8 mouse cellular contexts compared by ENCODE assay signal in genomic region chr16:20610501-20611356, GRCm38 (mm10). TPM values are rescaled to one million over a fixed set of nuclear protein-coding genes. Genes with fewer than 3 reads are reported as not detected.
DNase-seq lines count a peak whose midpoint lies in the region; ATAC-seq and TF ChIP-seq lines count a peak whose summit lies in the region.

No protein-coding gene starts in this region.

- TF ChIP-seq CTCF in heart, postnatal 0 days (IDR thresholded peaks at IDR 0.05; ENCODE audit: low read depth): no peak
- TF ChIP-seq CTCF in olfactory bulb, adult 2 months (IDR thresholded peaks at IDR 0.05; ENCODE audit: insufficient read depth, low read depth, low read length): no peak

- peak; percentile 74 for ATAC-seq in heart, postnatal 0 days (ENCODE audit: insufficient read depth, low read depth)
- no peak; the same call in 1 of the 2 replicates for ATAC-seq in lung, embryonic 15.5 days (ENCODE audit: borderline replicate concordance, extremely low read depth, low FRiP score, low TSS enrichment)

- no peaks in the 10 kb centered on the region for H3K27me3 ChIP-seq in heart, postnatal 0 days (ENCODE audit: control insufficient read depth, insufficient read depth, low read length)
- H3K27me3 ChIP-seq in lung, embryonic 15.5 days: no peaks in the 10 kb centered on the region

- peak overlapping the region; percentile 82 for H3K4me3 ChIP-seq in heart, postnatal 0 days (ENCODE audit: low read depth, low read length)
- H3K4me3 ChIP-seq in lung, embryonic 15.5 days: peak overlapping the region; percentile 83
- H3K4me3 ChIP-seq in olfactory bulb, adult 2 months (ENCODE audit: insufficient read depth, low read depth, low read length): peak overlapping the region; percentile 93

- peak; percentile 91 for DNase-seq in ES-CJ7 (ENCODE audit: low read depth, low spot score)
- DNase-seq in c-Kit-negative CD71-positive TER-119-positive erythroid progenitor cells, embryonic 14.5 days (ENCODE audit: low read depth, low spot score): peak; percentile 67
- peak; percentile 76 for DNase-seq in fibroblast of lung, adult 2 months (ENCODE audit: low read depth)
- DNase-seq in heart, postnatal 0 days (ENCODE audit: low spot score): peak; percentile 76
- DNase-seq in kidney, postnatal 25 days: peak; percentile 75 to 81
- DNase-seq in thymus, adult 18-20 months: peak; percentile 40 to 57

- peak; percentile 94 for TF ChIP-seq POLR2A in olfactory bulb, adult 2 months (IDR thresholded peaks at IDR 0.05; ENCODE audit: insufficient read depth, low read depth, low read length)

- peaks cover 13% of the 10 kb centered on the region for H3K4me1 ChIP-seq in heart, postnatal 0 days (ENCODE audit: control insufficient read depth, insufficient read depth)
- H3K4me1 ChIP-seq in lung, embryonic 15.5 days: peaks cover 19% of the 10 kb centered on the region; the same call in 1 of the 2 replicates
- H3K4me1 ChIP-seq in olfactory bulb, adult 2 months (ENCODE audit: control insufficient read depth, insufficient read depth, low read length): no peaks in the 10 kb centered on the region

- H3K4me2 ChIP-seq in heart, postnatal 0 days (ENCODE audit: low read depth, low read length): peak overlapping the region; percentile 96
- peak overlapping the region; percentile 79 for H3K4me2 ChIP-seq in lung, embryonic 15.5 days

- peak overlapping the region; percentile 79 for H3K27ac ChIP-seq in heart, postnatal 0 days (ENCODE audit: low read depth)
- H3K27ac ChIP-seq in lung, embryonic 15.5 days: peak overlapping the region; percentile 57
- peak overlapping the region; percentile 72 for H3K27ac ChIP-seq in olfactory bulb, adult 2 months (ENCODE audit: insufficient read depth, low read depth, low read length)

- H3K36me3 ChIP-seq in heart, postnatal 0 days (replicated peaks; ENCODE audit: control insufficient read depth, insufficient read depth, low read length): peaks cover 21% of the 10 kb centered on the region
- H3K36me3 ChIP-seq in lung, embryonic 15.5 days: peaks cover 20% of the 10 kb centered on the region

- peak; percentile 39; the same call in 1 of the 2 replicates for TF ChIP-seq EP300 in heart, postnatal 0 days (IDR thresholded peaks at IDR 0.05; ENCODE audit: low read depth)

- under 1% methylated on average over 28 of the region's 28 CpGs for WGBS in heart, postnatal 0 days
- WGBS in lung, embryonic 15.5 days: under 1% methylated on average over 28 of the region's 28 CpGs
- WGBS in olfactory bulb, adult 2 months: under 1% methylated on average over 28 of the region's 28 CpGs

- H3K9me3 ChIP-seq in heart, postnatal 0 days (replicated peaks; ENCODE audit: control insufficient read depth, low read length): no peaks in the 10 kb centered on the region
- H3K9me3 ChIP-seq in lung, embryonic 15.5 days: no peaks in the 10 kb centered on the region

- peak overlapping the region; percentile 82 for H3K9ac ChIP-seq in heart, postnatal 0 days (replicated peaks; ENCODE audit: low read depth, low read length)
- H3K9ac ChIP-seq in lung, embryonic 15.5 days: peak overlapping the region; percentile 74

RNA-seq across cellular contexts. Expression of gene Eef1akmt4, which starts 0.7 kb away (rescaled TPM):
- total RNA-seq in heart, postnatal 0 days (2014; rRNA removed; ENCODE audit: low replicate concordance): 9.5 and 18.9 TPM in 2 replicates
- polyA plus RNA-seq in heart, postnatal 0 days (2015; fragmentation: Nextera tagmentation; extraction: Ambion mirVana): 11.2 and 12.6 TPM in 2 replicates
- 28.4 and 29.0 TPM in 2 replicates for polyA plus RNA-seq in lung, embryonic 15.5 days (2015; fragmentation: Nextera tagmentation; extraction: Ambion mirVana)
- not detected in 2 replicates for polyA plus RNA-seq in olfactory bulb, adult 2 months (2012; ENCODE audit: insufficient read depth, insufficient read length, low replicate concordance, missing spikeins)

RNA-seq across cellular contexts. Expression of gene Gm49333, which starts 0.7 kb away (rescaled TPM):
- total RNA-seq in heart, postnatal 0 days (2014; rRNA removed; ENCODE audit: low replicate concordance): not detected in 2 replicates
- not detected in 2 replicates for polyA plus RNA-seq in heart, postnatal 0 days (2015; fragmentation: Nextera tagmentation; extraction: Ambion mirVana)
- not detected in 2 replicates for polyA plus RNA-seq in lung, embryonic 15.5 days (2015; fragmentation: Nextera tagmentation; extraction: Ambion mirVana)
- polyA plus RNA-seq in olfactory bulb, adult 2 months (2012; ENCODE audit: insufficient read depth, insufficient read length, low replicate concordance, missing spikeins): not detected in 2 replicates

RNA-seq across cellular contexts. Expression of gene Alg3, which starts 0.8 kb away (rescaled TPM):
- 15.3 and 21.6 TPM in 2 replicates for total RNA-seq in heart, postnatal 0 days (2014; rRNA removed; ENCODE audit: low replicate concordance)
- 20.2 and 20.7 TPM in 2 replicates for polyA plus RNA-seq in heart, postnatal 0 days (2015; fragmentation: Nextera tagmentation; extraction: Ambion mirVana)
- 32.8 and 34.4 TPM in 2 replicates for polyA plus RNA-seq in lung, embryonic 15.5 days (2015; fragmentation: Nextera tagmentation; extraction: Ambion mirVana)
- not detected in 2 replicates for polyA plus RNA-seq in olfactory bulb, adult 2 months (2012; ENCODE audit: insufficient read depth, insufficient read length, low replicate concordance, missing spikeins)

RNA-seq across cellular contexts. Expression of gene Camk2n2, which starts 10.4 kb away (rescaled TPM):
- total RNA-seq in heart, postnatal 0 days (2014; rRNA removed; ENCODE audit: low replicate concordance): 0.31 and 1.5 TPM in 2 replicates
- polyA plus RNA-seq in heart, postnatal 0 days (2015; fragmentation: Nextera tagmentation; extraction: Ambion mirVana): 0.34 and 0.49 TPM in 2 replicates
- polyA plus RNA-seq in lung, embryonic 15.5 days (2015; fragmentation: Nextera tagmentation; extraction: Ambion mirVana): 0.93 and 1.1 TPM in 2 replicates
- not detected in 2 replicates for polyA plus RNA-seq in olfactory bulb, adult 2 months (2012; ENCODE audit: insufficient read depth, insufficient read length, low replicate concordance, missing spikeins)

RNA-seq across cellular contexts. Expression of gene Ece2, which starts 18.9 kb away (rescaled TPM):
- total RNA-seq in heart, postnatal 0 days (2014; rRNA removed; ENCODE audit: low replicate concordance): 0.43 and 1.5 TPM in 2 replicates
- polyA plus RNA-seq in heart, postnatal 0 days (2015; fragmentation: Nextera tagmentation; extraction: Ambion mirVana): 0.21 and 0.26 TPM in 2 replicates
- 2.4 and 3.2 TPM in 2 replicates for polyA plus RNA-seq in lung, embryonic 15.5 days (2015; fragmentation: Nextera tagmentation; extraction: Ambion mirVana)
- polyA plus RNA-seq in olfactory bulb, adult 2 months (2012; ENCODE audit: insufficient read depth, insufficient read length, low replicate concordance, missing spikeins): not detected in 2 replicates

Comparison
In these comparisons a context has a peak if more than half of its experiments do, and no peak if none do; other contexts are left out.
1. RNA of gene Eef1akmt4, which starts 0.7 kb away (polyA plus RNA-seq): 28.4 to 29.0 TPM in lung, embryonic 15.5 days and 11.2 to 12.6 TPM in heart, postnatal 0 days; not detected in olfactory bulb, adult 2 months; every median in the first group is over 10 times any median in the second.
2. RNA of gene Alg3, which starts 0.8 kb away (polyA plus RNA-seq): 32.8 to 34.4 TPM in lung, embryonic 15.5 days and 20.2 to 20.7 TPM in heart, postnatal 0 days; not detected in olfactory bulb, adult 2 months; every median in the first group is over 10 times any median in the second.
3. Peak in every context shown above with its lines, with median percentiles within 50 percentile points of each other: DNase-seq, H3K27ac ChIP-seq and H3K4me3 ChIP-seq.